Mouse (Mus musculus) brain, adult 10 weeks (tissue): Measurements from ENCODE around the gene Olfr704. TPM values are rescaled to one million over a fixed set of nuclear protein-coding genes. Genes with fewer than 3 reads are reported as not detected.

ENCODE experiments used
- polyA plus RNA-seq: library from polyadenylated mRNA; stranded (reverse); fragments of 350-450 nt; fragmentation: Illumina TruSeq; extraction: RNeasy Lipid Tissue Mini Kit (QIAGEN cat#74804); gene quantifications from one replicate; pipeline ENCODE4 v1.2.3, GENCODE M21; 2015; ENCODE audit warnings: low read depth, low replicate concordance

The Olfr704 gene
- not detected for polyA plus RNA-seq

GRCm38 (mm10) chr7:106862885-106863284, at the start of gene Olfr704:
Gene Olfr704 (plus strand): TSS chr7:106863185.

GRCm38 (mm10) chr7:106813829-106814228, 49.2 kb upstream of the Olfr704 start, which contains the start of gene Olfr701:
Gene Olfr701 (plus strand): TSS chr7:106814129.

GRCm38 (mm10) chr7:106833793-106834192, 29.2 kb upstream of the Olfr704 start, which contains the start of gene Olfr702:
Gene Olfr702 (minus strand): TSS chr7:106833893.

GRCm38 (mm10) chr7:106843060-106843459, 19.9 kb upstream of the Olfr704 start, which contains the start of gene Olfr703:
Gene Olfr703 (plus strand): TSS chr7:106843360.

GRCm38 (mm10) chr7:106876791-106877190, 13.8 kb downstream of the Olfr704 start, which contains the start of gene Olfr705:
Gene Olfr705 (minus strand): TSS chr7:106876891.

GRCm38 (mm10) chr7:106888062-106888461, 25.1 kb downstream of the Olfr704 start, which contains the start of gene Olfr706:
Gene Olfr706 (minus strand): TSS chr7:106888162.

GRCm38 (mm10) chr7:106901141-106901540, 38.2 kb downstream of the Olfr704 start, which contains the start of gene Olfr707:
Gene Olfr707 (minus strand): TSS chr7:106901241.

GRCm38 (mm10) chr7:106907676-106908075, 44.7 kb downstream of the Olfr704 start, which contains the start of gene Olfr1532-ps1:
Gene Olfr1532-ps1 (plus strand): TSS chr7:106908001.

Other genes with a start within 250 kb of the Olfr704 start
- not detected for gene Olfr693, start 182.6 kb upstream of the Olfr704 start, polyA plus RNA-seq
- gene Olfr694, start 171.4 kb upstream of the Olfr704 start, polyA plus RNA-seq, result not detected
- gene Olfr695, start 146.8 kb upstream of the Olfr704 start, polyA plus RNA-seq, result not detected
- gene Olfr697, start 120.7 kb upstream of the Olfr704 start, polyA plus RNA-seq, result not detected
- gene Olfr698, start 107.8 kb upstream of the Olfr704 start, polyA plus RNA-seq, result not detected
- not detected for gene Olfr699, start 70.0 kb upstream of the Olfr704 start, polyA plus RNA-seq
- gene Olfr700, start 54.4 kb upstream of the Olfr704 start, polyA plus RNA-seq, result not detected
- not detected for gene Olfr701, start 49.1 kb upstream of the Olfr704 start, polyA plus RNA-seq
- not detected for gene Olfr702, start 29.3 kb upstream of the Olfr704 start, polyA plus RNA-seq
- not detected for gene Olfr703, start 19.8 kb upstream of the Olfr704 start, polyA plus RNA-seq
- gene Olfr705, start 13.7 kb downstream of the Olfr704 start, polyA plus RNA-seq, result not detected
- not detected for gene Olfr706, start 25.0 kb downstream of the Olfr704 start, polyA plus RNA-seq
- not detected for gene Olfr707, start 38.1 kb downstream of the Olfr704 start, polyA plus RNA-seq
- not detected for gene Olfr1532-ps1, start 44.8 kb downstream of the Olfr704 start, polyA plus RNA-seq
- not detected for gene Olfr709-ps1, start 69.0 kb downstream of the Olfr704 start, polyA plus RNA-seq
- gene Olfr710, start 85.1 kb downstream of the Olfr704 start, polyA plus RNA-seq, result not detected
- not detected for gene Olfr6, start 100.8 kb downstream of the Olfr704 start, polyA plus RNA-seq
- gene Olfr711, start 112.3 kb downstream of the Olfr704 start, polyA plus RNA-seq, result not detected
- gene Olfr2, start 142.9 kb downstream of the Olfr704 start, polyA plus RNA-seq, result not detected
- not detected for gene Olfr713, start 168.0 kb downstream of the Olfr704 start, polyA plus RNA-seq
- gene Olfr714, start 207.8 kb downstream of the Olfr704 start, polyA plus RNA-seq, result not detected
- gene Olfr17, start 230.0 kb downstream of the Olfr704 start, polyA plus RNA-seq, result not detected
- not detected for gene Olfr715b, start 247.2 kb downstream of the Olfr704 start, polyA plus RNA-seq